Mouse (Mus musculus): Measurements from ENCODE around the gene Nckap5. TPM values are rescaled to one million over a fixed set of nuclear protein-coding genes. Genes with fewer than 3 reads are reported as not detected.
"Not testable (repeated sequence)": the region's sequence is repeated elsewhere in the genome, so short reads cannot be mapped to it uniquely, and the experiment has no call there.

Gene Nckap5
- polyA plus RNA-seq, 1 experiment: 50.4 TPM

DNA sequence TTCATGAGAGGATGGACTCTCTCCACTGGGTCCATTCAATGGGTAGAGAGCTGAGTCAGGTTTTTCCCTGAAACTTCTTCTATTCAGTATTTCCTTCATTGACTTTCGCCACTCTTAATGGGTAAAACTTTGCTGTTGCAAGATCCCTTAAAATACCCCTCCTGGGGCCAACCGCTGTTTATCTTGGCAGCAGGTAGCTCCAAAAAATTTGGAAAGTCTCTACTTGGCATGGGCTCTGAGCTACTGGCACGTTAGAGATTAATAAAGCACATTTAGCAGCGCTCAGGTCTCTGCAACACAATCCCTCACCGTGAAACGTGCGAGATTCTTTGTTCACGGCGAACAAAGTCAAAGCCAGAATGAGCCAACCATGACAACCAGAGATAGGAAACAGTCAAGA, 1.6 kb downstream of the Nckap5 start:
- Histone ChIP-seq H3K4me1 (ENCODE audit: control insufficient read depth, insufficient read depth, low read length) (peaks cover 3% of the 10 kb centered on the region; the same call in 1 of the 2 replicates), H3K4me3 (replicated peaks; ENCODE audit: extremely low read depth, low read depth, low read length) (peak overlapping the region; percentile 3)
- 57% methylated on average over 9 of the region's 9 CpGs for WGBS
- no peak for TF ChIP-seq POLR2A (IDR thresholded peaks at IDR 0.05; ENCODE audit: borderline replicate concordance, extremely low read depth, low read depth, low read length)
- TF ChIP-seq CTCF (IDR thresholded peaks at IDR 0.05; ENCODE audit: insufficient read depth, low read length): no peak
- peak; percentile 28 for DNase-seq

DNA sequence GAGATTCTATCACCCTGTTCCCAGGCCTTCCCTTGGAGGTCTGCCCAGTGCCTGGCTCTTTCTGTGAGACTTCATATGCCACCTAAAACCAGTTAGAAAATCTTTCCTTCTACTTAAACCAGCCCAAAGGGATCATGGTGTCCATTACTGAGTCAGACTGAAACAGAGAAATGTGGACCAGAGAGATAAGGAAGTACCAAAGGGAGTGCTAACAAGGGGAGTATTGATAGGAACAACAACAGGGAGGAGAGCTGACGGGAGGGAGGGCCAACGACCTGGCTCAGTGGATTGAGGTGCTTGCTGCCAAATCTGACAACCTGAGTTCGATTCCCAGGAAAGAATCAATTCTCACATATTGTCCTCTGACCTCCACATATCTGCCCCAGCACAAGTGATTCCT, 5.8 kb downstream of the Nckap5 start:
- DNase-seq: no peak
- no peaks in the 10 kb centered on the region for H3K4me1 ChIP-seq (ENCODE audit: control insufficient read depth, insufficient read depth, low read length)
- no peak overlapping the region for H3K4me3 ChIP-seq (replicated peaks; ENCODE audit: extremely low read depth, low read depth, low read length)
- WGBS: 46% methylated on average over 3 of the region's 3 CpGs
- no peak for TF ChIP-seq POLR2A (IDR thresholded peaks at IDR 0.05; ENCODE audit: borderline replicate concordance, extremely low read depth, low read depth, low read length)
- no peak for TF ChIP-seq CTCF (IDR thresholded peaks at IDR 0.05; ENCODE audit: insufficient read depth, low read length)

DNA sequence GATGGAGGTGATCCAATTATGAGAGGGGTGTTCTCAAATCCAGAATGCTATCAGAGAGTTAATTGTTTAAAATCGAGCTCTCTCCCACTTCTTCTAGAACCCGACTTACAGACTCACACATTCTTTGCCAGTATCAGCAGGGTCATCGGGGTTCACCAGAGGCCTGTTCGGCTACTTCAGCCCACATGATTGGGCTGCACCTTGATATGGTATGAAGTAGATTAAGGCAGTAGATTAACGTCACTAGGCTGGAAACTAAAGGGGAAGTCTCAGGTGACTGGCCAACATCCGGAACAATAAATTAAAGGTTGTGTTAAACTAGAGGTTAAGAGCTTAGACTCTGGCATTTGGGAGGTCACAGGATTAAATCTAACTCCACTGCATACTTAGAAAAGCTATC, 8.4 kb downstream of the Nckap5 start:
- 67% methylated on average over 6 of the region's 6 CpGs for WGBS
- no peak for DNase-seq
- TF ChIP-seq CTCF (IDR thresholded peaks at IDR 0.05; ENCODE audit: insufficient read depth, low read length): no peak
- no peak for TF ChIP-seq POLR2A (IDR thresholded peaks at IDR 0.05; ENCODE audit: borderline replicate concordance, extremely low read depth, low read depth, low read length)
- no peak overlapping the region for H3K4me3 ChIP-seq (replicated peaks; ENCODE audit: extremely low read depth, low read depth, low read length)
- peaks cover 3% of the 10 kb centered on the region; the same call in 1 of the 2 replicates for H3K4me1 ChIP-seq (ENCODE audit: control insufficient read depth, insufficient read depth, low read length)

DNA sequence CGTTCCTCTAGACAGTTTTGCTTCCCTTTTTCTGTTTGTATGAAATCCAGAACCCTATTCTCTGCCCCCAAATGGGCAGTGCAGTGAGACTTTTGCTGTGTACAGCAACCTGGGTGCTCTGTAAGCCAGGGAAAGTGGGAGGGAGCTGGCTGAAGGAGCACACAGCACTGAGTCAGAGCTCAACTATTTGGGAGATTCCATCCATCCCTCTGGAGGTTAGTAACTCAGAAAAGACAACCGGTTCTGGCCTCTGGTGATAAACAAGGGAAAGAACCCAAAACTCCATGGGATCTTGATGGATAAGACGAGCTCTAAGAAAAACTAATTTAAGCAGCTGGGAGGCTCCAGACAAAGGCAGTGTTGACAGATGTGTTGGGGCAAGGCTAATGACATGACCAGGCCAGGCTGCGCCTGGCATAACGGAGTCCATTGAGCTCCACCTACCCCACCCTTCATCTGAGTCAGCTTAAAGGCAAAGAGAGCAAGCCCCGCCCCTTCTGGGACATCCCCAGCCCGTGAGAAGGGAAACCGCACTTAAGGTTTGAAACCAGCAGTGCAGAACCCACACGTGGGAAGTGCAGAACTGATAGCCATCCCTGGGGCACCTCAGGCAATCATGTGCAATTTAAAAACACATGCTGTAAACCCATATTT, 13.1 kb downstream of the Nckap5 start:
- Histone ChIP-seq H3K4me1 (ENCODE audit: control insufficient read depth, insufficient read depth, low read length) (peaks cover 3% of the 10 kb centered on the region; the same call in 1 of the 2 replicates), H3K4me3 (replicated peaks; ENCODE audit: extremely low read depth, low read depth, low read length) (no peak overlapping the region)
- peak; percentile 27 for DNase-seq
- WGBS: 17% methylated on average over 9 of the region's 9 CpGs
- no peak for TF ChIP-seq CTCF (IDR thresholded peaks at IDR 0.05; ENCODE audit: insufficient read depth, low read length)
- no peak for TF ChIP-seq POLR2A (IDR thresholded peaks at IDR 0.05; ENCODE audit: borderline replicate concordance, extremely low read depth, low read depth, low read length)

DNA sequence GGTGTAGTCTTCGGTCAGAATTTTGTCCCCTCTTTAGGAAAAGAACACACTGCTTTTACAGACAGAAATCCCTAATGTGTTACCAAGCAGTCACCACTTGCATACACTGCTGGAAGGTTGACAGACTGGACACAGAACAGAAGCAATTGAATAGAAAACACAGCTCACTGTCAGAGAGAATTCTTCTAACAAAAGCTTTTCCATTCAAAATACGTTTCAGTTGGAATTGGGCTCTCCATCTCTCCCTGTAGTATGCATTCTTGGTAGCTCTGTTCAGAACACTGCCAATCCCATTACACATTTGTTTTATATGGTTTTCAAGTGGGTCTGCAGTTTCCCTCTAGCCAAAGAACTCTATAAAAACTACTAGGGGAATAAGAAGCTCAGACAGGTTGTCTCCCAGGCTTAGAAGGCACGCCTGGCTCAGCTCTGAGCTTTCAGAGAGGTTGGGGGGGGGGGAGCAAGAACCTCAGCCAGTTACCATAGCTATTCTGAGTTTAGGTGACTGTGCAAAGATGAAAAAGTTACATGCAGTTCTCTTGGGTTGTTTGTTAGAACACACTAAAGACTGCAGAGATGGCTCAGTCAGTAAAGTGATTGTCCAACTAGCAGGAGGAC, 23.5 kb downstream of the Nckap5 start:
- H3K4me3 ChIP-seq (replicated peaks; ENCODE audit: extremely low read depth, low read depth, low read length): no peak overlapping the region
- no peaks in the 10 kb centered on the region for H3K4me1 ChIP-seq (ENCODE audit: control insufficient read depth, insufficient read depth, low read length)
- 68% methylated on average over 3 of the region's 3 CpGs for WGBS
- TF ChIP-seq CTCF (IDR thresholded peaks at IDR 0.05; ENCODE audit: insufficient read depth, low read length) (no peak), POLR2A (IDR thresholded peaks at IDR 0.05; ENCODE audit: borderline replicate concordance, extremely low read depth, low read depth, low read length) (no peak)
- DNase-seq: no peak

DNA sequence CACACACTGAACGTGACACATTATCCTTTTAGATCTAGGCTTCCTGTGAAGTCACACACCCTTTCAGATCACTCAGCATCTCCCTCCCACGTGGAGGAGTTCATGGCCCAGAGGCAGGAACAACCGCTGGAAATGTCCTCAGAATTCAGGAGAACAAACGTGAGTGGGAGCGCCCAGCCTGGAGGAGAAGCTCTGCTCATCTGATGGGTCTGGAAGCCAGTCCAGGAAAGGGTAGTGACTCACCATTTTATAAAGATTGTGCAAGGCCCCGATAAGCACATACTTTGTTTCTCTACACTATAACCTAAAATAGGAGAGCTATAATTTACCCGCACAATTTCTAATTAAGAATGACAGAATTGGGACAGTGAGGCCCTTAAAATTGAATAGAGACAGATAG, 24.1 kb downstream of the Nckap5 start:
- Histone ChIP-seq H3K4me1 (ENCODE audit: control insufficient read depth, insufficient read depth, low read length) (no peaks in the 10 kb centered on the region), H3K4me3 (replicated peaks; ENCODE audit: extremely low read depth, low read depth, low read length) (no peak overlapping the region)
- no peak for DNase-seq
- 47% methylated on average over 7 of the region's 7 CpGs for WGBS
- TF ChIP-seq CTCF (IDR thresholded peaks at IDR 0.05; ENCODE audit: insufficient read depth, low read length) (no peak), POLR2A (IDR thresholded peaks at IDR 0.05; ENCODE audit: borderline replicate concordance, extremely low read depth, low read depth, low read length) (no peak)

DNA sequence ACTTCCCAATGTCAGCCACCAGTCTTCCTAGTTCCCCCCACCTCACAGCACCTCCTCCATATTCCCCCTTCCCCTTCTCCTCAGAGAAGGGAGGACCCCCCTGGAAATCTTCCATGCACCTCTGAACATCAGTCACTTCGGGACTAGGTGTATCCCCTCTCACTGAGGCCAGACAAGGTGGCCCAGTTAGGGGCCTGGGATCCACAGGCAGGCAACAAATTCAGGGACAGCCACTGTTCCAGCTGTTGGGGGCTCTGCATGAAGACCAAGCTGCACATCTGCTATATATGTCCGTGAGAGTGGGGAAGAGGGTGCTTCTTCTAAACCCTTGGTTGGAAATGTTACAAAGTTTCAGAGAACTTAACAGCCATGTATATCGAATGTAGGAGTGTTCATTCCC, 28.2 kb downstream of the Nckap5 start:
- no peaks in the 10 kb centered on the region; the same call in 1 of the 2 replicates for H3K4me1 ChIP-seq (ENCODE audit: control insufficient read depth, insufficient read depth, low read length)
- no peak for DNase-seq
- H3K4me3 ChIP-seq (replicated peaks; ENCODE audit: extremely low read depth, low read depth, low read length): no peak overlapping the region
- 78% methylated on average over 3 of the region's 3 CpGs for WGBS
- no peak for TF ChIP-seq CTCF (IDR thresholded peaks at IDR 0.05; ENCODE audit: insufficient read depth, low read length)

DNA sequence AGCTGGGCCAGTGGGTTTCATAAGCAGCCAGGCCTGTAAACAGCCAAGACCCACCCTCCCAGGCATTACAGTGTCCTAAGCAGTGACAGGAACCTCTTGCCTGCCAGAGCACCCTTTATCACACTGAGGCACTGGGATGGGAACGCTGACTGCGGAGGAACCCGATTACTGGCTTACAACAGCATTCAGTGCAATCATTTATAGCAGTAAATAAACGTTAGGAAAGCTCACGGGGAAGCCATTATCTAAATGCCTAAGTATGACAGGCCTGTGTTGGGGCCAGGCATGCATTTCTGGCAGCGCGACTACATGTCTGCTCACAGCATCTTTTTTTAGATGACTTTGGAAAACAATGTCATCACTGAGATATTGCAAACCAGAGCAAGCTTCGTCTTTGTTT, 28.9 kb downstream of the Nckap5 start:
- DNase-seq: no peak
- no peak overlapping the region for H3K4me3 ChIP-seq (replicated peaks; ENCODE audit: extremely low read depth, low read depth, low read length)

DNA sequence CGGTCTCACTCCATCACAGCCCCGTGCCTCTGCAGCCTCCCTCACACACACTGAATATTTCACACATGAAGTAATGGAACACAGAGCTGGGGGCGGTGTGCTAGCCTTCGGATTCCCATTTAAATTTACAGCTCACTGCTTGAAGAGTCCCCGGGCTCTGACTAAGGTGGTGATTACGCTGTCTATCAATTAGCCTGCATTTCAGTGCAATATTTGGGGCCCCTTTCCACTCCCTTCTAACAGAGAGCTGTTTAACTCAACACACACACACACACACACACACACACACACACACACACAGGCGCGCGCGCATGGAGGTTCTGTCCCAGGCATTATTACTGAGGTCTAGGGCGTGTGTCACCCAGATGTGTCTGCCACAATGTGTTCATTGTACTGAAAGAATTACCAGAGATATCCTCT, 31.2 kb downstream of the Nckap5 start:
- DNase-seq: no peak
- Histone ChIP-seq H3K4me1 (ENCODE audit: control insufficient read depth, insufficient read depth, low read length) (no peaks in the 10 kb centered on the region; the same call in 1 of the 2 replicates), H3K4me3 (replicated peaks; ENCODE audit: extremely low read depth, low read depth, low read length) (no peak overlapping the region)
- TF ChIP-seq CTCF (IDR thresholded peaks at IDR 0.05; ENCODE audit: insufficient read depth, low read length): no peak
- TF ChIP-seq POLR2A (IDR thresholded peaks at IDR 0.05; ENCODE audit: borderline replicate concordance, extremely low read depth, low read depth, low read length): no peak
- WGBS: 82% methylated on average over 11 of the region's 11 CpGs

More for the DNA sequence above, 28.9 kb downstream of the Nckap5 start:
- TF ChIP-seq CTCF (IDR thresholded peaks at IDR 0.05; ENCODE audit: insufficient read depth, low read length): no peak
- no peak for TF ChIP-seq POLR2A (IDR thresholded peaks at IDR 0.05; ENCODE audit: borderline replicate concordance, extremely low read depth, low read depth, low read length)
- H3K4me1 ChIP-seq (ENCODE audit: control insufficient read depth, insufficient read depth, low read length): no peaks in the 10 kb centered on the region; the same call in 1 of the 2 replicates
- WGBS: 52% methylated on average over 8 of the region's 8 CpGs

DNA sequence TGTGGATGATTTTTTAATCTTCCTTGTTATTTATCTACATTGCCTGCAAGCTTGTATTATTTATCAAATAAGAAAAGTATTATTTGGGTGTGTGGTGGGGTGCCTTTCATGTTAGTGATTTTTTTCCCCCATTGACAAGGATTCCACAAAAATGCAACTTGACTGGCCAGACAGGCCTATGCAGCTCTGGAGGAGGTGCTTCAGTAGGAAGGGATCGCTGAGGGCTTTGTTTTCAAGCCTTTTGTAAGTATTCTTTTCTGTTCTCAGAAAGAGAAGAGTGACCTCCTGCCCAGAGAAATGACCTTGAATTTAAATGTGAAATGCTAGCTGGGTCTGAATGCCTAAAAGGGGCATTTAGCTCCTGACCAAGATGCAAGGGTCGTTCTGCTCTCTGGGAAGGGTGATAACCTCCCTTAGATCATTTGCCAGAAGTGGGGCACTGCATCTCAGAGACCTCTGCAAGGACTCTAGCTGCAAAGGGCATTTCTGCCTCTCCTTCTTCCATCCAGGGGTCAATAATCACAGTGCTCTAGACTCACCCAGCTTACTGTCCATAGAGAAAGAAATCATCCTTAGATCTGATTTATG, 50.2 kb downstream of the Nckap5 start:
- WGBS: no CpG with 5 or more reads among the region's 2 CpGs
- DNase-seq; H3K4me1 ChIP-seq (ENCODE audit: control insufficient read depth, insufficient read depth, low read length); H3K4me3 ChIP-seq (replicated peaks; ENCODE audit: extremely low read depth, low read depth, low read length): not testable (repeated sequence)

DNA sequence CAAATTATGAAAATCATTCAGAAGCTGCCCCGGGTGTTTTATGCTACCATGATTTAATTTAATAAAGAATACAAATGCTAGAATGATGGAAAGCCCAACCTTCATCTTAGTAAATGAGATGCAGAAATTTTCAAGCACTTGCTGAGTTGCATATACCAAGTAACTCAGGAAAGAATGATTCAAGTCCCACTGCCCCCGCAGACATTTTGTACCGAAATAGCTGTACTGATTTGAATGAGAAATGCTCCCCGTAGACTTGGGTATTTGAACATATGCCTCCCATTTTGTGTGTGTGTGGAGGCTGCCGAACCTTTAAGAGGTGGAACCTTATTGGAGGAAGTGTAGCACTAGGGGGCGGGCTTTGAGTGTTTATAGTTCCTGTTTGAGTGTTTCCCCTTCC, 56.7 kb downstream of the Nckap5 start:
- not testable (repeated sequence) for H3K4me1 ChIP-seq (ENCODE audit: control insufficient read depth, insufficient read depth, low read length); H3K4me3 ChIP-seq (replicated peaks; ENCODE audit: extremely low read depth, low read depth, low read length); DNase-seq
- no CpG with 5 or more reads among the region's 6 CpGs for WGBS
